In genomic region chr19:46621236-46622183, GRCm38 (mm10) we compare ENCODE assay signal across 12 mouse cellular contexts. TPM values are rescaled to one million over a fixed set of nuclear protein-coding genes. Genes with fewer than 3 reads are reported as not detected.
DNase-seq lines count a peak whose midpoint lies in the region; ATAC-seq and TF ChIP-seq lines count a peak whose summit lies in the region.
"Had no signal": no experiment of that assay in that cellular context is flagged by ENCODE, and none has a peak within 500 bp of the region (broad histone marks: within the 10 kb centered on the region; RNA-seq: fewer than 3 reads in every experiment).

No protein-coding gene starts in this region.

- 63% methylated on average over 19 of the region's 19 CpGs for WGBS in lung, embryonic 14.5 days
- 45% methylated on average over 19 of the region's 19 CpGs for WGBS in hindbrain, embryonic 13.5 days
- 49% methylated on average over 19 of the region's 19 CpGs for WGBS in midbrain, postnatal 0 days

- no peaks in the 10 kb centered on the region for H3K27me3 ChIP-seq in lung, embryonic 14.5 days (ENCODE audit: insufficient read depth, low read length)
- no peaks in the 10 kb centered on the region for H3K27me3 ChIP-seq in hindbrain, embryonic 13.5 days
- H3K27me3 ChIP-seq in midbrain, postnatal 0 days (ENCODE audit: insufficient read depth, low read length) = no peaks in the 10 kb centered on the region

- no peaks in the 10 kb centered on the region for H3K9me3 ChIP-seq in lung, embryonic 14.5 days (ENCODE audit: low read depth, low read length)
- H3K9me3 ChIP-seq in hindbrain, embryonic 13.5 days = no peaks in the 10 kb centered on the region
- no peaks in the 10 kb centered on the region for H3K9me3 ChIP-seq in midbrain, postnatal 0 days (ENCODE audit: low read length)

- H3K4me2 ChIP-seq in lung, embryonic 14.5 days = no peak overlapping the region
- H3K4me2 ChIP-seq in hindbrain, embryonic 13.5 days = no peak overlapping the region
- no peak overlapping the region for H3K4me2 ChIP-seq in midbrain, postnatal 0 days (ENCODE audit: low read depth, low read length, poor library complexity, severe bottlenecking)

- DNase-seq in heart, adult 11 months = peak; percentile 89
- DNase-seq in heart, postnatal 4 days = no peak
- peak; percentile 58 for DNase-seq in lung, embryonic 14.5 days
- DNase-seq in lung, postnatal 25 days (ENCODE audit: low spot score) = no peak
- DNase-seq in midbrain, postnatal 0 days (ENCODE audit: low spot score) = peak; percentile 63
- DNase-seq in cerebellum, postnatal 14 days = no peak
- DNase-seq in spleen, postnatal 14 days (ENCODE audit: low spot score in 2 of 2) = no peak

- H3K4me1 ChIP-seq in lung, embryonic 14.5 days (ENCODE audit: insufficient read depth) = peaks cover 57% of the 10 kb centered on the region
- H3K4me1 ChIP-seq in hindbrain, embryonic 13.5 days (replicated peaks) = peaks cover 74% of the 10 kb centered on the region
- H3K4me1 ChIP-seq in midbrain, postnatal 0 days (ENCODE audit: insufficient read depth, low read length) = peaks cover 20% of the 10 kb centered on the region; the same call in 1 of the 2 replicates

- peak overlapping the region; percentile 92; the same call in 1 of the 2 replicates for H3K27ac ChIP-seq in lung, embryonic 14.5 days (ENCODE audit: low read depth)
- peak overlapping the region; percentile 70 for H3K27ac ChIP-seq in hindbrain, embryonic 13.5 days
- no peak overlapping the region for H3K27ac ChIP-seq in midbrain, postnatal 0 days (ENCODE audit: low read depth, low read length)

- H3K4me3 ChIP-seq in lung, embryonic 14.5 days (ENCODE audit: low read depth, low read length) = no peak overlapping the region
- H3K4me3 ChIP-seq in hindbrain, embryonic 13.5 days = no peak overlapping the region
- no peak overlapping the region for H3K4me3 ChIP-seq in midbrain, postnatal 0 days (ENCODE audit: low read depth, low read length)

- ATAC-seq in lung, embryonic 14.5 days (ENCODE audit: insufficient read depth) = no peak
- ATAC-seq in hindbrain, embryonic 13.5 days (ENCODE audit: low FRiP score) = no peak
- ATAC-seq in midbrain, postnatal 0 days (ENCODE audit: low FRiP score) = 0 out of 2 replicates have a peak, but pooled peaks have one; percentile 18

- TF ChIP-seq CTCF in lung, embryonic 14.5 days (IDR thresholded peaks at IDR 0.05; ENCODE audit: low read depth) = no peak
- no peak for TF ChIP-seq CTCF in midbrain, postnatal 0 days (IDR thresholded peaks at IDR 0.05)

- 0 out of 2 replicates have a peak, but pooled peaks cover 6% of the 10 kb centered on the region for H3K36me3 ChIP-seq in lung, embryonic 14.5 days (ENCODE audit: insufficient read depth)
- peaks cover 11% of the 10 kb centered on the region for H3K36me3 ChIP-seq in hindbrain, embryonic 13.5 days
- no peaks in the 10 kb centered on the region for H3K36me3 ChIP-seq in midbrain, postnatal 0 days (ENCODE audit: insufficient read depth, low read length)

- no peak overlapping the region for H3K9ac ChIP-seq in lung, embryonic 14.5 days
- 0 out of 2 replicates have a peak overlapping the region, but pooled peaks have one; percentile 29 for H3K9ac ChIP-seq in hindbrain, embryonic 13.5 days
- H3K9ac ChIP-seq in midbrain, postnatal 0 days (replicated peaks; ENCODE audit: low read length, poor library complexity, severe bottlenecking) = no peak overlapping the region

RNA-seq across cellular contexts. Expression of gene Wbp1l, which starts 22.6 kb away (rescaled TPM):
- total RNA-seq in heart, postnatal 4 days (2021) = 10 to 100 TPM; 60.5 to 61.2 TPM
- 40.8 and 43.1 TPM in 2 replicates for polyA plus RNA-seq in lung, embryonic 14.5 days (2014; fragmentation: Nextera tagmentation; extraction: Ambion mirVana)
- 42.2 and 44.5 TPM in 2 replicates for polyA plus RNA-seq in hindbrain, embryonic 13.5 days (2015; fragmentation: Nextera tagmentation; extraction: Ambion mirVana)
- total RNA-seq in midbrain, postnatal 0 days (2014; rRNA removed) = 44.2 and 44.8 TPM in 2 replicates
- polyA plus RNA-seq in midbrain, postnatal 0 days (2015; fragmentation: Nextera tagmentation; extraction: Ambion mirVana) = 27.1 and 27.8 TPM in 2 replicates

RNA-seq across cellular contexts. Expression of gene Sfxn2, which starts 48.3 kb away (rescaled TPM):
- 1 to 10 TPM; 4.6 to 6.4 TPM for total RNA-seq in heart, postnatal 4 days (2021)
- polyA plus RNA-seq in lung, embryonic 14.5 days (2014; fragmentation: Nextera tagmentation; extraction: Ambion mirVana) = 22.2 and 24.9 TPM in 2 replicates
- 10.3 and 12.6 TPM in 2 replicates for polyA plus RNA-seq in hindbrain, embryonic 13.5 days (2015; fragmentation: Nextera tagmentation; extraction: Ambion mirVana)
- total RNA-seq in midbrain, postnatal 0 days (2014; rRNA removed) = 5.9 and 6.0 TPM in 2 replicates
- polyA plus RNA-seq in midbrain, postnatal 0 days (2015; fragmentation: Nextera tagmentation; extraction: Ambion mirVana) = 9.5 and 9.8 TPM in 2 replicates

RNA-seq across cellular contexts. Expression of gene Arl3, which starts 48.5 kb away (rescaled TPM):
- 10 to 100 TPM; 29.6 to 31.1 TPM for total RNA-seq in heart, postnatal 4 days (2021)
- 78.6 and 85.4 TPM in 2 replicates for polyA plus RNA-seq in lung, embryonic 14.5 days (2014; fragmentation: Nextera tagmentation; extraction: Ambion mirVana)
- 212 and 220 TPM in 2 replicates for polyA plus RNA-seq in hindbrain, embryonic 13.5 days (2015; fragmentation: Nextera tagmentation; extraction: Ambion mirVana)
- 94.5 and 109 TPM in 2 replicates for total RNA-seq in midbrain, postnatal 0 days (2014; rRNA removed)
- 192 and 194 TPM in 2 replicates for polyA plus RNA-seq in midbrain, postnatal 0 days (2015; fragmentation: Nextera tagmentation; extraction: Ambion mirVana)

RNA-seq across cellular contexts. Expression of gene Cyp17a1, which starts 51.5 kb away (rescaled TPM):
- total RNA-seq in heart, postnatal 4 days (2021) = under 1 TPM in 1 of 2 experiments, not detected in 1; 0.23 TPM
- polyA plus RNA-seq in lung, embryonic 14.5 days (2014; fragmentation: Nextera tagmentation; extraction: Ambion mirVana) = not detected in 2 replicates
- polyA plus RNA-seq in hindbrain, embryonic 13.5 days (2015; fragmentation: Nextera tagmentation; extraction: Ambion mirVana) = not detected in 2 replicates
- not detected in 2 replicates for total RNA-seq in midbrain, postnatal 0 days (2014; rRNA removed)
- not detected in 2 replicates for polyA plus RNA-seq in midbrain, postnatal 0 days (2015; fragmentation: Nextera tagmentation; extraction: Ambion mirVana)
- total RNA-seq: granulocyte monocyte progenitor cell, adult 5-6 weeks; left cerebral cortex, postnatal 14 days had no signal
- polyA plus RNA-seq: activated CD4-positive, CD25-positive, alpha-beta regulatory T cell, adult 4 months; CD4-positive, CD25-positive, alpha-beta regulatory T cell, adult 4 months had no signal

Comparison
In these comparisons a context has a peak if more than half of its experiments do, and no peak if none do; other contexts are left out.
1. DNase-seq: peak in heart, adult 11 months (single experiment), lung, embryonic 14.5 days (single experiment) and midbrain, postnatal 0 days (single experiment); none in heart, postnatal 4 days (single experiment), lung, postnatal 25 days (single experiment), cerebellum, postnatal 14 days (0 of 2) and spleen, postnatal 14 days (0 of 2).